Mouse (Mus musculus): ENCODE results near the gene Chmp2a.
A peak's percentile ranks its signal among the peaks of the same experiment; 100 is the strongest.

DNA sequence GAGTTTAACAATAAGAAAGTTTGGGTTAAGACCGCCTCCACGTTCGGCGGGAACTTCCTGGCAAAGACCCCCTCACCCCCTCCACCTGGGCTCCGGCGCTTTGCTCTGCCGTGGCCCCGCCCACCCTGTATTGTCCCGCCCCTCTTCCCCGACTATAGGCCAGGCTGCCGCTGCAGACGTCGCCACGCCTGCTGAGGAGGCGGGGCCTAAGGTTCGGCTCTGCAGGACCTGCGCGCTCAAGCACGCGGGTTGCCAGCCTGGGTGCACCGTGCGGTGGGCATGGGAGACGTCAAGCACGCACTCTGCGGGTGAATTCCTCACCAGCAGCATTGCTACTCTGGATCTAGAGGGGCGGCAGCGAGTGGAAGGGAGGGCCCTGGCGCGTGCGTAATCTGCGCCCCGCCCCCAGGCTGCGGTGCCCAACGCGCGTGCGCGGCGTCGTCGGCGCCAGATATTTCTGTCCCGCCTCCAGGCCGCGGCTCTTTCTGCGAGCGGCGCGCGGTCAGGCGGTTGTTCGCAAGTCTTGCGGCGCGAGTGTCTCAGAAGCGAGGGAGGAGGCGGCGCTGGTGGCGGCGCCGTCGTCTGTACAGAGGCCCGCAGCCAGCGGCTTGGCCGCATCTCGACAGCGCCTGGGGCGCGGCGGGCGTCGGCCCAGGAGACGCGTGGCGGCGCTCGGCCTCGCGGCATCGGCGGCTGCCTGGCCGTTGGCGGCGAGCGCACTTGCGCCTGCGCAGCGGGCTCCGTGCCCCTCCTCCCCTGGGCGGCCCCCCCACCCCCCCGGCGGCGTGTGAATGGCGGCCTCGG lies 10.5 kb downstream of the Chmp2a start:
- TF ChIP-seq CTCF (IDR thresholded peaks at IDR 0.05; ENCODE audit: low read depth, low read length) = no peak
- TF ChIP-seq EP300 (IDR thresholded peaks at IDR 0.05; ENCODE audit: insufficient read depth, low read depth, low read length) = no peak
- peak; percentile 48 for TF ChIP-seq POLR2A (IDR thresholded peaks at IDR 0.05; ENCODE audit: insufficient read depth, low read length)
